Mouse (Mus musculus): ENCODE measurements at regions not wholly inside any gene's neighbourhood (a gene's known extent, or its start where the extent isn't known, plus 50 kb on each side); places are given as distances from the start of the nearest gene placed in this dataset.

DNA sequence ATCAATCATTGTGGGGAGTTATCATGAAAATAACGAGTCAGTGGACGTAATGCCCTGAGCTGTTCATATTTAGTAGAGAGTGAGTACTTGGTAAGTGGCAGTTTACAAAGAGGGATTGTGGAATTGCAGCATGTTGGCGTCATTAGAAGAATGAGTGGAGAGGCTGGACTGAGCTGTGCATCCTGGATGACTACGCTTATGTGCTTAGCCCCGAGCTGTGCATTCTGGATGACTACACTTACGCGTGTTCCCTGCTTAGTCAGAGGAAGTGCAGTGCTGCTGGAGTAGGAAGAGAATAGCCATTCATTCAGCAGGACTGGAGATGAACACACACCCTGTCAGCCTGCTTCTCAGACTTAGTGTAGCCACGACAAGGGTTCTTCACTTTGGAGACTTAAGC lies 182.5 kb downstream of the Hhipl2 start:
- H3K27me3 ChIP-seq (ENCODE audit: control insufficient read depth, insufficient read depth, insufficient read length): no peaks in the 10 kb centered on the region
- no peaks in the 10 kb centered on the region for H3K79me2 ChIP-seq (ENCODE audit: control insufficient read depth, insufficient read depth)
- no peak overlapping the region for H3K4me2 ChIP-seq (ENCODE audit: low read depth)
- H3ac ChIP-seq (ENCODE audit: control insufficient read depth, insufficient read length): no peak overlapping the region
- H3K4me3 ChIP-seq: no peak overlapping the region
- no peaks in the 10 kb centered on the region for H3K36me3 ChIP-seq (ENCODE audit: control insufficient read depth, insufficient read depth)
- TF ChIP-seq TCF3 (IDR thresholded peaks at IDR 0.05; ENCODE audit: insufficient read length, low read depth) (no peak), MYOD1 (IDR thresholded peaks at IDR 0.05; ENCODE audit: control insufficient read depth in 1 of 3, insufficient read length in 2 of 3, low read depth in 2 of 3) (no peak), SRF (IDR thresholded peaks at IDR 0.05; ENCODE audit: control insufficient read depth, insufficient read length, low read depth) (no peak), POLR2AphosphoS2 (IDR thresholded peaks at IDR 0.05; ENCODE audit: insufficient read length, low read depth) (no peak), POLR2A (IDR thresholded peaks at IDR 0.05; ENCODE audit: insufficient read length, low read depth) (no peak), MYOG (IDR thresholded peaks at IDR 0.05; ENCODE audit: control insufficient read depth in 1 of 3, insufficient read depth in 1 of 3, insufficient read length in 2 of 3, low read depth in 2 of 3) (no peak), E2F4 (IDR thresholded peaks at IDR 0.05; ENCODE audit: insufficient read depth) (no peak)

- no peak overlapping the region for H3ac ChIP-seq (ENCODE audit: control insufficient read depth, insufficient read length)
- no peaks in the 10 kb centered on the region for H3K27me3 ChIP-seq (ENCODE audit: control insufficient read depth, insufficient read depth, insufficient read length)
- H3K79me2 ChIP-seq (ENCODE audit: control insufficient read depth, insufficient read depth): no peaks in the 10 kb centered on the region
- no peak overlapping the region for H3K4me3 ChIP-seq
- H3K36me3 ChIP-seq (ENCODE audit: control insufficient read depth, insufficient read depth): no peaks in the 10 kb centered on the region
- TF ChIP-seq SRF (IDR thresholded peaks at IDR 0.05; ENCODE audit: control insufficient read depth, insufficient read length, low read depth) (no peak), USF1 (IDR thresholded peaks at IDR 0.05; ENCODE audit: low read depth) (no peak), TCF3 (IDR thresholded peaks at IDR 0.05; ENCODE audit: insufficient read length, low read depth) (no peak), MYOD1 (IDR thresholded peaks at IDR 0.05; ENCODE audit: control insufficient read depth in 1 of 3, insufficient read length in 2 of 3, low read depth in 2 of 3) (no peak), TCF12 (IDR thresholded peaks at IDR 0.05; ENCODE audit: insufficient read depth, poor library complexity, severe bottlenecking) (no peak), MYOG (IDR thresholded peaks at IDR 0.05; ENCODE audit: control insufficient read depth in 1 of 3, insufficient read depth in 1 of 3, insufficient read length in 2 of 3, low read depth in 2 of 3) (no peak)
- no peak overlapping the region for H3K4me2 ChIP-seq (ENCODE audit: low read depth)
Measured at GRCm38 (mm10) chr1:183611966-183612694, 194.1 kb downstream of the Hhipl2 start.

GRCm38 (mm10) chr1:183619451-183620059 lies 201.5 kb downstream of the Hhipl2 start:
- Histone ChIP-seq H3K36me3 (ENCODE audit: control insufficient read depth, insufficient read depth) (no peaks in the 10 kb centered on the region), H3K27me3 (ENCODE audit: control insufficient read depth, insufficient read depth, insufficient read length) (no peaks in the 10 kb centered on the region), H3ac (ENCODE audit: control insufficient read depth, insufficient read length) (no peak overlapping the region), H3K4me2 (ENCODE audit: low read depth) (no peak overlapping the region), H3K4me3 (no peak overlapping the region), H3K79me2 (ENCODE audit: control insufficient read depth, insufficient read depth) (no peaks in the 10 kb centered on the region)
- TF ChIP-seq SRF (IDR thresholded peaks at IDR 0.05; ENCODE audit: control insufficient read depth, insufficient read length, low read depth) (no peak), MYOD1 (IDR thresholded peaks at IDR 0.05; ENCODE audit: control insufficient read depth in 1 of 3, insufficient read length in 2 of 3, low read depth in 2 of 3) (peak in 1 of 3 experiments; percentile 14)

DNA sequence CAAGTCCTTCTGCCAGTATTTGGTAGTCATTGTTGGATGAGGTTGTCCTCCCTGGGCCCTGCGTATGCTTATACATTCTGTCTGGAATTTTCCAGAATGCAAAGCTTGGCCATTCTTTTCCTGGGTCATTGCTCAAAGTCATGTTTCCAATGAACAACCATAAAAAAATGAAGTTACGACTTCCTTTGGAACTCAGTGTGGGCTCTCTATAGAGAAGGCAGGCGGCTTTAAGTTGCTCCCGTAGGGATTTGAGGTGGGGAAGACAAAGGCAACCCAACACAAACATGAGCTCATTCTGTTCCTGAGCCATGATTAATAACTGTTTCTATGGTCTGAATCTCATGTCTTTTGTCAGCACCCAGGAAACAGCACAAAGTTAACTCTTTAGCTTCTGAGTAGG lies 204.3 kb downstream of the Hhipl2 start:
- H3K4me3 ChIP-seq: no peak overlapping the region

DNA sequence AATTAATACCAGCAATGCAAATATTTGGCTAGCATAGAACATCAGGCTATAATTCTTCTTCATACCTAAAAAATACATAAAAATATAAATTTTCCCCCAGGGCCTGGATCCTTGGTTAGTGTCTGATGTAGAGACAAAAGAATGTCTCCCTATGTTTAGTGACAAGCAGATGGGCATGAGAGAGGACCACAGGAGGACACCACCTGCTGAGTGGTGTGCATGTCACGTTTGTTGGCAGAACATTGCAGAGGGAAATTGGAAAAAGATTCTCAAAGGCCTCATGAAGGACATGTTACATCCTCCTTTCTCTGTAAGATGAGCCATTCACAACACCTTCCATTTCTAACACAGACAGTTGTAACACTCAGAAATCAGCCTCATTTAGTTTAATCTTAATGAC lies 206.3 kb downstream of the Hhipl2 start:
- H3K4me2 ChIP-seq (ENCODE audit: low read depth): no peak overlapping the region
- H3K36me3 ChIP-seq (ENCODE audit: control insufficient read depth, insufficient read depth): no peaks in the 10 kb centered on the region
- H3K4me3 ChIP-seq: no peak overlapping the region
- no peaks in the 10 kb centered on the region for H3K79me2 ChIP-seq (ENCODE audit: control insufficient read depth, insufficient read depth)
- H3K27me3 ChIP-seq (ENCODE audit: control insufficient read depth, insufficient read depth, insufficient read length): no peaks in the 10 kb centered on the region
- no peak for TF ChIP-seq E2F4 (IDR thresholded peaks at IDR 0.05; ENCODE audit: insufficient read depth)
- no peak overlapping the region for H3ac ChIP-seq (ENCODE audit: control insufficient read depth, insufficient read length)

More for the DNA sequence above, 204.3 kb downstream of the Hhipl2 start:
- Histone ChIP-seq H3ac (ENCODE audit: control insufficient read depth, insufficient read length) (no peak overlapping the region), H3K27me3 (ENCODE audit: control insufficient read depth, insufficient read depth, insufficient read length) (no peaks in the 10 kb centered on the region), H3K36me3 (ENCODE audit: control insufficient read depth, insufficient read depth) (no peaks in the 10 kb centered on the region), H3K79me2 (ENCODE audit: control insufficient read depth, insufficient read depth) (no peaks in the 10 kb centered on the region), H3K4me2 (ENCODE audit: low read depth) (peak overlapping the region; percentile 18)
- no peak for TF ChIP-seq POLR2A (IDR thresholded peaks at IDR 0.05; ENCODE audit: insufficient read length, low read depth)
- TF ChIP-seq TCF12 (IDR thresholded peaks at IDR 0.05; ENCODE audit: insufficient read depth, poor library complexity, severe bottlenecking): no peak
- no peak for TF ChIP-seq MAX (IDR thresholded peaks at IDR 0.05; ENCODE audit: low read depth)
- no peak for TF ChIP-seq SRF (IDR thresholded peaks at IDR 0.05; ENCODE audit: control insufficient read depth, insufficient read length, low read depth)
- no peak for TF ChIP-seq MYOG (IDR thresholded peaks at IDR 0.05; ENCODE audit: control insufficient read depth in 1 of 3, insufficient read depth in 1 of 3, insufficient read length in 2 of 3, low read depth in 2 of 3)
- TF ChIP-seq MYOD1 (IDR thresholded peaks at IDR 0.05; ENCODE audit: control insufficient read depth in 1 of 3, insufficient read length in 2 of 3, low read depth in 2 of 3): no peak
- TF ChIP-seq TCF3 (IDR thresholded peaks at IDR 0.05; ENCODE audit: insufficient read length, low read depth): no peak
- TF ChIP-seq REST (IDR thresholded peaks at IDR 0.05; ENCODE audit: insufficient read depth, insufficient read length): no peak
- TF ChIP-seq POLR2AphosphoS2 (IDR thresholded peaks at IDR 0.05; ENCODE audit: insufficient read length, low read depth): no peak
- TF ChIP-seq USF1 (IDR thresholded peaks at IDR 0.05; ENCODE audit: low read depth): no peak
- TF ChIP-seq E2F4 (IDR thresholded peaks at IDR 0.05; ENCODE audit: insufficient read depth): no peak
- TF ChIP-seq CEBPB (IDR thresholded peaks at IDR 0.05; ENCODE audit: insufficient read depth, poor library complexity, severe bottlenecking): no peak
